Mouse (Mus musculus): Measurements from ENCODE around the gene Hist1h2bg.

Gene Hist1h2bg

GRCm38 (mm10) chr13:23611638-23612037 is 40.4 kb downstream of the Hist1h2bg start:
- no peak for DNase-seq (ENCODE audit: low spot score in 2 of 2)

- no peak for DNase-seq (ENCODE audit: low spot score in 2 of 2)
Measured at GRCm38 (mm10) chr13:23620056-23620732, 49.0 kb downstream of the Hist1h2bg start.

GRCm38 (mm10) chr13:23620733-23621531 is 49.7 kb downstream of the Hist1h2bg start, which contains the start of gene Hist1h2be:
TSS of gene Hist1h2be (minus strand) at chr13:23621124.
- DNase-seq (ENCODE audit: low spot score in 2 of 2): peak; percentile 54 to 58

Data from urinary bladder, postnatal 36 days (tissue).